Mouse (Mus musculus): ENCODE data around the gene Cnnm1.
"Not testable (repeated sequence)": the region's sequence is repeated elsewhere in the genome, so short reads cannot be mapped to it uniquely, and the experiment has no call there.

Cnnm1 gene

DNA sequence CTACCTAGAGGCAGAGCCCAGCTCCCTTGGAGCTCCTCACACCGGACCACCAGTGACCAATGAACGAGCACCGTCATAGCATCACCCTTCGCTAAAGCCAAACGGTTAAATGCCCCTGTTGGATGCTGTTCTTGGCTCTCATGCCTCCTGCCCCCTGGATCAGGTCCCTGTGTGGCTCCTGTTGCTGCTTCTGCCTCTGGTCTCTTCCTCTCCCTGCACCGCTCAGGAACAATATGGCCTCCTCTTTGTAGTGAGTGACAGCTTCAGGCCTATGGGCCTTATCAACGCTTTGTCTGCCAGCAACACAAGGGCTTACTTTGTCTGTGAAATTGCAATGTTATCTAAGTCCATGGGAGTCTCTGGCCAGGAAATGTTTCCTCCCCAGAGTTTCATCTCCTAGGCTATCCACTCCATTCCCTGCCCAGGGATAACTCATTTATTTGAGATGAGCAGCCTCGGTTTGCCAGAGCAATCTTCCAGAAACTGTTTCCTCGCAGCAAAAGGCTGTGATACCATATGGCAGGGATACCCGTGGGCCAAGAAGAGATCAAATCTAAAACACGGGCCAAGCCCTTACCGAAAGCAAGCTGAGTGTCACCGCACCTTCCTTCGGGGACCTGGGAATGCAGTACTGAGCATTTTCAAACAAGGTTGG lies 25.5 kb downstream of the Cnnm1 start:
- no peak for DNase-seq (ENCODE audit: inconsistent ontology term)

DNA sequence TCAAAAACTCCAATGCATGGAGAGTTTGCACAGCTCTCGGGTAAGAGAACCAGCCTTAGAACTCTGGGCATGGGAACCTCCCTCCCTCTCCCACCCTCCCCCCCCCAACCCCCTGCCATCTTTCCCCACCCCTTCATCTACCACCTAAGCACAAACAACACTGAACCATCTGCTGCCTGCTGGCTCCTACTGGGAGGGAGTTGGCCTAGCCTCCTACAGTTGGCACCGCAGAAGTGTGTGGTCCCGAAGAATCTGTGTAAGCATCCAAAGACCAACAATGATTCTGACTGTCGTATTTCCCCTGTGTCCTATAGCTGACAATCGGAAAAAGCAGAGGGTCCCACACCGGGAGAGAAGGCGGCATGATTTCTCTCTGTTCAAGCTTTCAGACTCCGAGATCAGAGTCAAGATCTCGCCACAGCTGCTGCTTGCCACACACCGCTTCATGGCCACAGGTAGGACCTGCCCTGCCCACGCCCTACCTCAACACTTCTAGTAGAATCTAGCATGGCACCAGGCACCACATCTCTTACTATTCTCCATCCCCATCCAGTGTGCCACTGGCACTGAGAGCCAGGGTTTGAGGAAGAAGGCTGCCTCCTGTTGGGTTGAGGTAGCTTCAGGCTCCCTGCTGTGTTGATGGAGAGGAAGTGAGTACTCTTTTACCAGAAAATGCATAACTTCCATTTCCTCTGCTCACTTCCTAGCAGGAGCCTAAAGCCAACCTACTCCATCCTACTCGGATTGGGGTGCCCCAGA lies 27.9 kb downstream of the Cnnm1 start:
- no peak for DNase-seq (ENCODE audit: inconsistent ontology term)

- DNase-seq (ENCODE audit: inconsistent ontology term): no peak
Observed at GRCm38 (mm10) chr19:43469333-43469732, 29.1 kb downstream of the Cnnm1 start.

DNA sequence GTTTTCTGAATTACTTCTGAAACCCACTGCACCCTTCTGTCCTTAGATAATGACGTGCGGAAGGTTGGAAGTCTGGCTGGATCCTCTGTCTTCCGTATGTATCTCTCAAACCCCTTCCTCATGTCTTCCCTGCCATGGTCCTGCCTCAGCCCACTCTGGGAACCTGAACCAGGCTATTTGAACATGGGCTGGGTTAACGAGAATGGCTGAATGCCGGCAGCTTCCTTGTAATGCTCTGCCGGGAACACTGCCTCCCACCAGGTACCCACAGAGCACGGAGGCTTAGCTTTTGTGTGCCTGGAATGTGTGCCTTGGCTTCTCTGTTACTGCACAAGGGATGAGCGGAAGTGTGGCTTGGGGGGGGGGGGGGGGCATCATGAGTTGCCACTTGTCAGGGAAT lies 32.1 kb downstream of the Cnnm1 start:
- DNase-seq (ENCODE audit: inconsistent ontology term): no peak

DNA sequence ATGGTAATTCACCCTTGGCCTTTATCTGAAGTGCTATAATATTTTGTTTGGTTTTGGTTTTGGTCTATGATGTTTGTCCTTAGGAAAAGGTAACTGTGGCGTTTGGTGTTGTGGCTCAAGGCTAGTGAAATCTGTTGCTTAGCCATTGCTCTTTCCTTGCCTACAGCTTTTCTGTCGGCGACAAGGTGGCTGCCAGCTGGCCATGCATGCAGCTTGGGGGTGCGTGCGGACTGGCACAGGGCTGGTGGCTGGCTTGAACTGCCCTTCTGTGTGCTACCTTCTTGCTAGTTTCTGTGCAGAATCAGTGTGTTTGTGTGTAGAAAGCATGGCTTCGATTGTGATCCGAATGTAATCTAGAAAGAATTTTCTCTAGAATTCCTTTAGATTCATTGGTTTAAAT lies 32.5 kb downstream of the Cnnm1 start:
- DNase-seq (ENCODE audit: inconsistent ontology term): no peak

DNA sequence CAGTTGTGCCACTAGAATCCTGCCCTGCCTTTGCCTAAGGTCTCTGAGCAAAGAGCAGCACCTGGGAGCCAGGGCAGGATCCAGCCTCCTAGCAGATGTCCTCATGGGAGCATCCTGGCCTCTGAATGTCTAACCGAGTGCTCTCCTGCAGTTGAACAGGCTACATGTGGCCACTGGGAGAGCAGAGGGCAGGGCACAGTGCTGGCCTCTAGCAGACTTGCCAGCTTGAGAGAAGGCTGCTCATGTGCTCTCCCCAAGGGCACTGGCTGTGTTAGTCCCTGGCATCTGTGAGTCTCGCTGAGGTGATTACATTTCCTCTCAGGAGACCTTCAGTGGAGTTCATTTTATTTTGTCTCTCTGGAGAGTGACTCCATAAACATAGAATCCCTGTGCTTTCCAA lies 35.4 kb downstream of the Cnnm1 start:
- no peak for DNase-seq (ENCODE audit: inconsistent ontology term)

DNA sequence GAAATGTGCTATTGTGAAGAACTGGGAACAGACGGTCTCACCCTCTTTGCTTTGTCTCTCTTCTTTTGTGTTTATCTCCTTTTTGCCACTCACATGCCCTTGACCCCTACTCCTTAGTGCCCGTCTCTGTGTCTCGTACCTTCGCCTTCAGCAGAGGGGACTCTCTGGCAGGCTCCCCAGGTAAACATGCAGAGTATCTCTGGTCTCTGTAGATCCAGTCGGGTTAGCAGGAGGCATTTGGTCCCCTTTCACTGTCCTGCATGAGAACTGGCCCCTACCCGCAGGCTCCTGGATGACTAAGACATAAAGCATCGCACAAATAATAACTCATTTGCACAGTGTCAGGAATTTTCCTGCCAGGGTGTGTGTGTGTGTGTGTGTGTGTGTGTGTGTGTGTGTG lies 35.8 kb downstream of the Cnnm1 start:
- no peak for DNase-seq (ENCODE audit: inconsistent ontology term)

DNA sequence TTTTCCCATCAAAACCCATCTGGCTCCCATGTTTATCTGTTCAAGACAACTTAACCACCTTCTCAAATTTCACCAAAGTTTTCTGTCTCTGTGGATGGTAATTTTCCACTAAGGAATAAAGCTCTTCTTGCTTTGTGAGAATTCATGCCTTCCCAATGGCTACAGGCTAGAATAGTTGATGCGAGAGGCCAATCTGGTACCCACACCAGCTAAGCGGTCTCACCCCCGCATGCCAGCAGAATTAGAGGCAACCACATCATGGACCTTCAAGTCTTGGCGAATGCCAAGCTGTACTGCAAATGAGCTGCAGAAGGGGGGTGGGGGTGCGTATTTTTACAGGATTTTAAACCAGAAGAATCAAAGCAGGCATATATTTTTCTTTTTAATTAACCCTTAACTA lies 37.2 kb downstream of the Cnnm1 start:
- no peak for DNase-seq (ENCODE audit: inconsistent ontology term)

DNA sequence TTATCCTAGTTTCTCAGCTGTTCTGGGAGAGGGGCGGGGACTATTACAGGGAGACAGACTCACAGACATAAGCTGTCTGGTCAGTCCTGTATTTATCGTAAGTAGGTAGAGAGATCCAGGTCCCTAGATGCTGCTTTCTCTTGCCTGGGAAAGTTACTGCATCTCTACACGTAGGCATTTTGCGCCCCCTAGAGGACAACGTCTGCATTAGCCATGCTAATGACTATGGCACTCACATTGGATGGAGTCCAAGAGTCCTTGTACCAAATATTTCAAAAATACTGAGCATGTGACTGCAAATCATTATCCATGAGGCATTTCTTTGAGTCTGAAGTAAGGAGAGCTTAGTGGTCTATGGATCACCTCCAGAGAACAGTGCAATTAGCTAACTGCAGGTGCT lies 38.7 kb downstream of the Cnnm1 start:
- peak; percentile 69 for DNase-seq (ENCODE audit: inconsistent ontology term)

- DNase-seq (ENCODE audit: inconsistent ontology term): no peak
Observed at GRCm38 (mm10) chr19:43479431-43479830, 39.2 kb downstream of the Cnnm1 start.

- DNase-seq (ENCODE audit: inconsistent ontology term): peak; percentile 38
Observed at GRCm38 (mm10) chr19:43480512-43480911, 40.3 kb downstream of the Cnnm1 start.

DNA sequence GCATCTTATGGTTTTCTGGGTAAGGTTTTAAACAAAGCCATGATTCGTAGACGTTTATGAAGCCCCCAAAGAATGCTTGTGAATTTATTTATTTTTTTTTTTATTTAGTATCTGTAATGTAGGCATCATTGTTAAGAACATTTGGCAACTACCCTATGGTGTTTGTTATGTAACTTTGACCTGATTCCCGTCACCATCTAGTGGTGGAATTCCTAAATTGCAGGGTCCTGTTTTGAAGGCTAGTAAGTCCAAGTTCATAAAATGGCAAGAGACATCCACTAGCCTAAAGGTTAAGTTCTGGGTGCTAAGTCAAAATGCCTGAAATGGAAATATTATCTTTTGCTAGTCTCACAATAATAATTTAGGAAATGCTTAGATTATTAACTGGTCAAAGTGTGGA lies 47.2 kb downstream of the Cnnm1 start:
- no peak for DNase-seq (ENCODE audit: inconsistent ontology term)

GRCm38 (mm10) chr19:43493316-43493715 lies 53.1 kb downstream of the Cnnm1 start:
- not testable (repeated sequence) for DNase-seq (ENCODE audit: inconsistent ontology term)

DNA sequence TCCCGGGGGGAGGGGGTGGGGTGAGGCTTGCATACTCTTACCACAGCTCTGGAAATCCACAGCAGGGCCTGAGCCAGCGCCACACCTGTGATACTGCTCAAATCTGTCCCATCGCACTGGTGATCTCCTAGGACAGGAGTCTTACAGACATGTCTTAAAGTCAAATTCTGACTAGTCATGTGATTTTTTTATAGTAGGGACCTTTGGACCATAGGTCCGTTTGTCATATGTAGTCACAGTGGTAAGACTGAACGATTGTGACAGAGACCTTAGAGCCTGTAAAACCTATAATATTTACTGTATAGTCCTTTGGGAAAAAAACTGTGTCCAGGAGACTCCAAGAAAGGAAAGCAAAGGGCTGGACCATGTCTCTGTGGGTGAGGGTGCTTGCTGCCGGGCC lies 53.6 kb downstream of the Cnnm1 start:
- no peak for DNase-seq (ENCODE audit: inconsistent ontology term)

- DNase-seq (ENCODE audit: inconsistent ontology term): no peak
Observed at GRCm38 (mm10) chr19:43494914-43495313, 54.7 kb downstream of the Cnnm1 start.

DNA sequence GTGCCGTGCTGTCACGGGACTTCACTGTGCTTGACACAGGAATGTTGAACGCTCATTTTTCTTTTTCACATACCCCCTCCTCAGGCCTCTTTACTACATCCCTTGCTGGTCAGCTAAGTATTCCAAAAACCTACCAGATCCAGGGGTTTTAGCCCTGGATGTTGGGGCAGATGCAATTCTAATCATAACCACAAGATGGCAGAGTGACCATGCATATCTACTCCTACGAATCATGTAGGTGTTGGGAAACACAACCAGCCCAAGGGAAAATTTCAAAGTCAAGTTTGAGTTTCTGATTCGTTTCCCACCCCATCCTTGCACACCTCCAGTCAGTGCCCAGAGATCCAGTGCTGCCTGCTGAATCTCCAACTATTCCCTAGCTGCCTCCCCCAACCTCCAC lies 55.6 kb downstream of the Cnnm1 start:
- no peak for DNase-seq (ENCODE audit: inconsistent ontology term)

DNA sequence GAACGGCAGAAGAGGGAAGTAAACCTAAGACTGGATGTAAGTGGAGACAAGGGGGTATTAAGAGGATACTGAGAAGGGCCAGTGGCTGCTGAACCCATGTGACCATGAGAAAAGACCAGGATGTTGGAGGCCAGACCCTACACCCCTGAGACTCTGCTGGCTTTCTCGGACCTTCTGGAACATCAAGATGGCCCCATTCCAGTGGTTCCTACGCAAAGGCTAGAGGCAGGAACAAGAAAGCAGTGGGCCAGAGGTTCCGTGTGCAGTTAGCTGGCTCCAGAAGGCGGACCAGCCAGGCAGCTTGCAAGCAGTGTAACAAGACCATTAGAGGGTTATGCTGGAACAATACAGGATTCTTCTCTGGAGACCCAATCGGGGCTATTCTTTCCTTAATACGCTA lies 57.2 kb downstream of the Cnnm1 start:
- DNase-seq (ENCODE audit: inconsistent ontology term): no peak

GRCm38 (mm10) chr19:43498874-43499273 lies 58.6 kb downstream of the Cnnm1 start:
- DNase-seq (ENCODE audit: inconsistent ontology term): no peak

- no peak for DNase-seq (ENCODE audit: inconsistent ontology term)
Observed at GRCm38 (mm10) chr19:43502630-43503029, 62.4 kb downstream of the Cnnm1 start.

DNA sequence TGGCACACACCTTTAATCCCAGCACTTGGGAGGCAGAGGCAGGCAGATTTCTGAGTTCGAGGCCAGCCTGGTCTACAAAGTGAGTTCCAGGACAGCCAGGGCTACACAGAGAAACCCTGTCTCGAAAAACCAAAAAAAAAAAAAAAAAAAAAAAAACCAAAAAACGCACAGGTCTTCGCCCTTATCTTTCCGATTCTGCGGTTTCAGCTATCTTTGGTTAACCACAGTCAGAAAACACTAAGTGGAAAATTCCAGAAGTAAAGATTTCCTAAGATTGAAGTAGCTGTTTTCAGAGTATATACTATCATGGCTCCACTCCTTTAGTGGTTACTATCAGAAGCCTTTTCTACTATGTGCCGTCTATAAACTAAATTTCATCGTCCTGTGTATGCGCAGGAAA lies 63.4 kb downstream of the Cnnm1 start:
- not testable (repeated sequence) for DNase-seq (ENCODE audit: inconsistent ontology term)

DNA sequence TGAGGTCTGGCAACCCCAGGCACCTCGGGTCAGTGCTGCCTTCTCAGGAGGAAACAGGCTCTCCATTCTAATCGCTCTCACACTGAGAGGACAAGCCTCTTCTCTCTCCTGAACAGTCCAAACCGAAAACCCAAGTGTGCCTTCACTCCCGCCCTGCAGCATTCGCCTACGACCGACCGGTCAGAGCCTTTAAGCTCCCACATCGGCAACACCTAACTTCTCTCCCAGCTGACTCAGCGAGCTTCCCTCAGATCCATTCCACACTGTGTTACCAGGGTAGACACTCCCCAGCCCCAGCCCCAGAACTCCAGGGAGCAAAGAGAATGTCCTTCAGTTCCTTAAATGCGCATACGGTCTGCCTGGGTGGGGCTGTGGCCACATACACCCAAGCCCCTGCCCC lies 65.2 kb downstream of the Cnnm1 start:
- no peak for DNase-seq (ENCODE audit: inconsistent ontology term)

- DNase-seq (ENCODE audit: inconsistent ontology term): no peak
Observed at GRCm38 (mm10) chr19:43510436-43511220, 70.4 kb downstream of the Cnnm1 start.

Measured in Muller cell, postnatal 12 days (primary cell).